Mouse (Mus musculus): ENCODE data around the gene Kctd3.

DNA sequence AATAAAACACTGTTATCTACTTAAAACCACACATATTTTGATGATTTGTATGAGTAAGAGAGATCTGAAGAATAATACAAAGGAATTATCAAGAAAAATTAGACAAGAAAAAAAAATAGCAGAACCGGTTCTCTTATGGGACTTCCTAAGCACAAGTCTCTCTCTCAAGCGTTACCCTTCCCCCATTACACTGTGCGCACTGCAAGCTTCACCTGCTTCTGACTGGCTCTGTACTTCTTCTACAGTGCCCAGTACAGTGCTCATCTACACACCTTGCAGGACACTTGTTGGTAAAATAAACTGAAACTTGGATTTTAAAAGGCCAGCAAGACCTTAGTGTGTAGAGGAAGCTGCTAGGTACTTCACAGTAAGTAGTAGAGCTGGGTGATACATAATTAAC lies 9.7 kb downstream of the Kctd3 start:
- TF ChIP-seq CTCF (IDR thresholded peaks at IDR 0.05; ENCODE audit: low read depth, low read length) (no peak), POLR2A (IDR thresholded peaks at IDR 0.05; ENCODE audit: insufficient read depth, low read length) (no peak), EP300 (IDR thresholded peaks at IDR 0.05; ENCODE audit: insufficient read depth, low read depth, low read length) (no peak)
